Mouse (Mus musculus) lung, postnatal 0 days (tissue): ENCODE measurements around the gene Cd247. TPM values are rescaled to one million over a fixed set of nuclear protein-coding genes. Genes with fewer than 3 reads are reported as not detected.

Experiments
- ATAC-seq: fragments of 200-750 bp; cut with Nextera tagmentation; 2 replicates; pipeline ENCODE4 v1.8.0; 2017; ENCODE audit warnings: moderate library complexity
- DNase-seq: peaks from one replicate; pipeline ENCODE4 v3.0.0-alpha.2; 2016; ENCODE audit warnings: low spot score
- H3K27ac ChIP-seq: fragments of 300-500 bp; sonication (generic); 2 replicates; pipeline ENCODE4 v1.5.1; 2014; ENCODE audit warnings: antibody characterized with exemption, mild to moderate bottlenecking, low read length, mixed read lengths
- H3K27me3 ChIP-seq: fragments of 300-500 bp; sonication (generic); replicated peaks from 2 replicates; pipeline ENCODE4 v1.6.1; 2014; ENCODE audit warnings: low read length, mixed read lengths; ENCODE audit not compliant: insufficient read depth
- H3K36me3 ChIP-seq: fragments of 300-500 bp; sonication (generic); 2 replicates; pipeline ENCODE4 v1.6.1; 2014; ENCODE audit warnings: low read length, mixed read lengths; ENCODE audit not compliant: insufficient read depth
- H3K4me1 ChIP-seq: fragments of 300-500 bp; sonication (generic); 2 replicates; pipeline ENCODE4 v1.6.1; 2014; ENCODE audit warnings: antibody characterized with exemption, low read depth, low read length, mixed read lengths; ENCODE audit not compliant: insufficient read depth
- H3K4me2 ChIP-seq: fragments of 300-500 bp; sonication (generic); replicated peaks from 2 replicates; pipeline ENCODE4 v1.6.1; 2014; ENCODE audit warnings: low read depth, mild to moderate bottlenecking, low read length, moderate library complexity, mixed read lengths
- H3K4me3 ChIP-seq: fragments of 300-500 bp; sonication (generic); 2 replicates; pipeline ENCODE4 v1.5.1; 2014; ENCODE audit warnings: low read depth, low read length
- H3K9ac ChIP-seq: fragments of 300-500 bp; sonication (generic); replicated peaks from 2 replicates; pipeline ENCODE4 v1.6.1; 2014; ENCODE audit warnings: low read depth, mild to moderate bottlenecking
- H3K9me3 ChIP-seq: fragments of 300-500 bp; sonication (generic); 2 replicates; pipeline ENCODE4 v1.6.1; 2016; ENCODE audit warnings: low read length, mixed read lengths
- CTCF ChIP-seq: IDR thresholded peaks from 2 replicates; pipeline ENCODE4 v1.5.1; 2016; ENCODE audit warnings: antibody characterized with exemption, mild to moderate bottlenecking
- EP300 ChIP-seq: IDR thresholded peaks from 2 replicates; pipeline ENCODE4 v1.6.1; 2016; ENCODE audit warnings: antibody characterized with exemption, mild to moderate bottlenecking, control low read depth
- WGBS: fragments of 180-500 bp; shearing (Covaris S2); extraction: QIAGEN DNeasy Blood & Tissue Kit; methylation state at CpG from one replicate; pipeline ENCODE4 v1.1.7; 2014; 5-methylcytosine and 5-hydroxymethylcytosine counted together
- polyA plus RNA-seq: library from polyadenylated mRNA; unstranded; fragments of >200 nt; fragmentation: Nextera tagmentation; extraction: Ambion mirVana; gene quantifications from 2 replicates; pipeline ENCODE4 v1.2.1, GENCODE M21; 2015

Cd247 gene
- polyA plus RNA-seq, 1 experiment from 2014 or later = 1.3 TPM

DNA sequence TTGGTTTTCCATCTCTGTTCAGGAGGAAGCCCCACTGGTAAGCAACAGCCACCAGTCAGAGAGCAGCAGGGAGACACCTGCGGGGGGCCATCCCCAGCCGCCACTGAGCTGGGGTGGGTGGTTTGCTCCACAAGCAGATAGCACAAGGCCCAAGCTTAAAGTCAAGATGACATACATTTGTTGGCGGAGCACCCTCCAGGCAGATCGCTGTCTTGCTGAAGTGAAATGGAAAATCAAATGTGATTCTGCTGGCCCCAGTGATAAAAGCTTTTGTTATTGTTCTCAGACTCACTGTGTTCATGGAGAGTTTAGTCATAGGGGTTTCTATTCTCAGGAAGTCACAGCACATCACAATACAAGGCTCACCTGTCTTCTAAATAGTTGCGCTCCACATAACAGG, 14.6 kb downstream of the Cd247 start:
- TF ChIP-seq EP300 = no peak
- no peak for TF ChIP-seq CTCF
- DNase-seq (no peak), ATAC-seq (no peak)
- H3K4me3 ChIP-seq = no peak overlapping the region
- no peak overlapping the region for H3K4me2 ChIP-seq
- H3K9ac ChIP-seq = no peak overlapping the region
- WGBS = 92% methylated on average over 5 of the region's 5 CpGs
- no peaks in the 10 kb centered on the region for H3K9me3 ChIP-seq
- no peaks in the 10 kb centered on the region for H3K27me3 ChIP-seq
- H3K36me3 ChIP-seq = no peaks in the 10 kb centered on the region
- H3K4me1 ChIP-seq = no peaks in the 10 kb centered on the region
- H3K27ac ChIP-seq = no peak overlapping the region

DNA sequence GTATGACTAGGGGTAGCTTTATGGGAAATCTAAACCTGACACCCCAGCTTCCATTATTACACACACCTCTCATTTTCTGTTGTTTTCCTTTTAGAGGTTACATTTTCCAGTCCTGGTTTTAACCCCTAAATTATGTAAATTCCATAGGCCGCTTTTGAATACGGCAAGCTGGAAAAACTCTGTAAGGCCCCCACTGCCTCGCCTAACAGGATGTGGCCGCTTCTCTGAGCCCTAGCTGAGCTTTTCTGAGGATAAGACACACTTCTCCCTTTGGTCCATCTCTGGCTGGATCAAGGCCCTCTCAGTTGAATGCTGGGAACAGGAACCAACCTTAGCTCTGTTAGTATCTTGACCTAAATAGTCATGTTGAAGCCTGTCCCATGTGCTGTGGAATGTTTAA, 15.7 kb downstream of the Cd247 start:
- no peaks in the 10 kb centered on the region for H3K36me3 ChIP-seq
- no peaks in the 10 kb centered on the region for H3K4me1 ChIP-seq
- WGBS = 89% methylated on average over 4 of the region's 4 CpGs
- H3K4me2 ChIP-seq = no peak overlapping the region
- no peak for TF ChIP-seq EP300
- TF ChIP-seq CTCF = no peak
- H3K27ac ChIP-seq = no peak overlapping the region
- ATAC-seq = no peak
- DNase-seq = no peak
- no peak overlapping the region for H3K4me3 ChIP-seq
- no peaks in the 10 kb centered on the region for H3K27me3 ChIP-seq
- H3K9me3 ChIP-seq = no peaks in the 10 kb centered on the region
- no peak overlapping the region for H3K9ac ChIP-seq

DNA sequence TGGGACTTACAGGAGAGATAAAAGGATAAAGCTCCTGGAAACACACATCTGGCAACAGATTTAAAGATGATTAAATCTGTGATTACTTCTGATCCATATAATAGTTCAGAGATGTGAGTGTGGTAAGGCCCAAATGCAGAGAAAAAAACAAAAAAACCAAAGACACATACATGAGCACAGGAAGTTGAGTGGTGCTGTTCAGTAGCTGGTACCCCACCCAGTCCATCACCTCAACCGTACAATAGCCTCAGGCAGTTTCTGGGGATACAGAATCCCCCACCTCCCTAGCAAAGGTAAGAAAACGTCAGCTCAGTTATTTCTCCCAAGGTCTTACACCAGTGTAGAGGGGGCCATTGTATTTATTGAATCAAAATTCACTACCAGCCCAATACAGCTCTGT, 22.2 kb downstream of the Cd247 start:
- TF ChIP-seq EP300 (no peak), CTCF (no peak)
- Histone ChIP-seq H3K36me3 (no peaks in the 10 kb centered on the region), H3K9ac (no peak overlapping the region), H3K27me3 (no peaks in the 10 kb centered on the region), H3K9me3 (no peaks in the 10 kb centered on the region), H3K4me3 (no peak overlapping the region), H3K4me1 (no peaks in the 10 kb centered on the region), H3K27ac (no peak overlapping the region), H3K4me2 (no peak overlapping the region)
- ATAC-seq (no peak), DNase-seq (no peak)
- 59% methylated on average over 2 of the region's 2 CpGs for WGBS

DNA sequence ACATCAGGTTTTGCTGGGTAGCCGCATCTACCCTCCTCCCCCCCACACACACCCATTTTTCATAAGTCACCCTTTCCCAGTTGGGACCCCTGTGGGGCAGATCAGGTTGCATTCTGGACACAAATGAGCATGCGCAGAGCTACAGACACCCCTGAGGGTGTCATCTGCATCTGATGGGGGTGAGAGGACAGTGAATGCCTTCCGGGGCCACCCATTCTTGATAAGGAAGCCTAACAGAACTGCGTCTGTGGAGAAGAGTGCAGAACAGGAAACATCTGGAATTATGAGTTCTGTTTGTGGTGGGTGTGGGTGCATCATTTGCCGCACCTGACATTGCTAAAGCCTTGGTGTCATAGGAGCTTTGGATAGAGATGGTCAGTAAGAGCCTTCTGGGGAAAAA, 22.7 kb downstream of the Cd247 start:
- no peak overlapping the region for H3K27ac ChIP-seq
- H3K4me3 ChIP-seq = no peak overlapping the region
- H3K4me2 ChIP-seq = no peak overlapping the region
- H3K27me3 ChIP-seq = no peaks in the 10 kb centered on the region
- TF ChIP-seq CTCF = no peak
- TF ChIP-seq EP300 = no peak
- H3K4me1 ChIP-seq = no peaks in the 10 kb centered on the region
- 59% methylated on average over 5 of the region's 5 CpGs for WGBS
- DNase-seq (no peak), ATAC-seq (no peak)
- H3K9ac ChIP-seq = no peak overlapping the region
- H3K36me3 ChIP-seq = no peaks in the 10 kb centered on the region
- H3K9me3 ChIP-seq = no peaks in the 10 kb centered on the region

DNA sequence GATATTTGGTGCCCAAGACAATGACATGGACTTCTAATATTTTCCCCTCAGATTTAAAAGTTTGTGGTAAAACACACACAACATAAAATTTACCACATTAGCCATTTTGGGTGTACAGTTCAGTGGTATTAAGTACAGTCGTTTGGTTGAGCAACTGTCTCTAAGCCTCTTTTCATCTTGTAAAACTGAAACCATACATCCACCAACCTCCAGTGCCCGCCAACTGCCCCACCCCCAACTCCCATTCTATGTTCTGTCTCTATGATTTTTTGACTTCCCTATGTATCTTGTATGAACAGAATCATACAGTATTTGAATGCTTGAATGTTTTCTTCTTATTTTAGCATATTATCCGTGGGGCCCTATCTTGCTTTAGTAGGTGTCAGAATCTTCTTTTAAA, 24.3 kb downstream of the Cd247 start:
- TF ChIP-seq CTCF (no peak), EP300 (no peak)
- no peaks in the 10 kb centered on the region for H3K36me3 ChIP-seq
- no peak overlapping the region for H3K9ac ChIP-seq
- no peak overlapping the region for H3K4me3 ChIP-seq
- H3K9me3 ChIP-seq = no peaks in the 10 kb centered on the region
- no peak overlapping the region for H3K27ac ChIP-seq
- no peak overlapping the region for H3K4me2 ChIP-seq
- 77% methylated on average over 3 of the region's 3 CpGs for WGBS
- ATAC-seq (no peak), DNase-seq (no peak)
- H3K4me1 ChIP-seq = no peaks in the 10 kb centered on the region
- H3K27me3 ChIP-seq = no peaks in the 10 kb centered on the region

DNA sequence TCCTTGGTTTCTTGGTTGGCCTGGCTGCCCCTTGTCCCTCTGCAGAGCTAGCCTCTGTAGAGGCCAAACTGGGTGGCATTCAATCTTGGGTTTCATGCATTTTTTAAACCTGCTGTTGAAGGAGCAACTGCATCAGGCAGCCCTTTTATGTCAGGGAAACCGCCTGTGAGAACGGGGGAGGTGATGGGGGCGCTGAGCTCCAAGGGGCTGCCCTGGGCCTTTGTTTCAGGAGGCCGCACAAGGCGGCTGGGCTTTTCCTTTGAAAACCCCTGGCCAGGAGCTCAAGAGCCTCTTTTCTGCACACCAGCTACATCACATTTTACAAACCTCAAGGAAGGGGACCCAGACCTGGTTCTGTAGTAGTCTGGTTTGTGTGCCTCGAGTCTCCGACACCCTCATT, 25.6 kb downstream of the Cd247 start:
- Histone ChIP-seq H3K4me2 (no peak overlapping the region; the same call in 1 of the 2 replicates), H3K9ac (no peak overlapping the region), H3K4me1 (no peaks in the 10 kb centered on the region), H3K9me3 (no peaks in the 10 kb centered on the region), H3K27ac (no peak overlapping the region), H3K36me3 (no peaks in the 10 kb centered on the region), H3K27me3 (no peaks in the 10 kb centered on the region), H3K4me3 (no peak overlapping the region)
- 38% methylated on average over 7 of the region's 7 CpGs for WGBS
- DNase-seq (no peak), ATAC-seq (no peak)
- no peak for TF ChIP-seq CTCF
- no peak for TF ChIP-seq EP300
